Mouse (Mus musculus): ENCODE data around the gene Rad9a. TPM values are rescaled to one million over a fixed set of nuclear protein-coding genes. Genes with fewer than 3 reads are reported as not detected.

Gene Rad9a
- polyA plus RNA-seq, 1 experiment from 2014 or later: 25.0 TPM

DNA sequence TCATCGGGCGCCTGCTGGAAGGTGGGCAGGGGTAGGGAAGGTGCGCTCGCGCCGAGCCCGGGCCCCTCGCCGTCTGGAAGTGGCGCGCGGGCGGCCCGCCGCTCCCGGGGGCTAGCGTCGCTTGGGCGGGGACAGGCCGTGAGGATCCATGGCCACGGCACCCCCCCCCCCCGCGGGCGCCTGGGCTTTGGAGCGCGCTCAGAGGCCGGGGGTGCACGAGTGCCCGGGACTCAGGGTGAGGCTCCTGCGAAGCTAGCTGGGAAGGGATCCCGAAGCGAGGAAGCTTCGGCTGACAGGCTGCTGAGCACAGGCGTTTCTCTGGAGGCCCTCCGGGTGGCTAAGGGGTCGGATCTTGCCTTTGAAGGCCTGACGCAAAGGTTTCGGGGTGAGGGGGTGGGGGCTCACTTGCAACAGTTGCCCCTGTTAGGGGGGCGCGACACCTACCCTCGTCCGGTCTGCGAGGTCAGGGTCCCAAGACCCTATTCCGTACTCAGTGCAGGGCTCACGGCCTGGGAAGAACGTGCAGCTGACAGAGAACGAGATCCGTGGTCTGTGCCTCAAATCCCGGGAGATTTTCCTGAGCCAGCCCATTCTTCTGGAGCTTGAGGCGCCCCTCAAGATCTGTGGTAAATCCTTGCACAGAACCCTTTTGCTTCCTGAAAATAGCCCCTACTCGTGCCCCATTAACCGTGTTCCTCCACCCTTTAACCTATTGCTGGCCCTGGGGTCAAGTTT is 9.0 kb downstream of the Rad9a start:
- H3K4me3 ChIP-seq (ENCODE audit: low read length): peak overlapping the region; percentile 97
- H3K36me3 ChIP-seq (ENCODE audit: control insufficient read depth, insufficient read depth, low read length): peaks cover 32% of the 10 kb centered on the region
- H3K9me3 ChIP-seq (ENCODE audit: control insufficient read depth, low read length): no peaks in the 10 kb centered on the region
- no peaks in the 10 kb centered on the region for H3K27me3 ChIP-seq (replicated peaks; ENCODE audit: control insufficient read depth, insufficient read depth, low read length)
- H3K4me1 ChIP-seq (ENCODE audit: control insufficient read depth, insufficient read depth, low read depth, low read length): peaks cover 34% of the 10 kb centered on the region
- ATAC-seq: peak; percentile 73; the same call in 1 of the 2 replicates
- peak overlapping the region; percentile 98 for H3K4me2 ChIP-seq (ENCODE audit: low read length)
- H3K9ac ChIP-seq (ENCODE audit: low read depth, low read length): peak overlapping the region; percentile 99
- 1% methylated on average over 39 of the region's 52 CpGs for WGBS
- peak overlapping the region; percentile 96 for H3K27ac ChIP-seq (ENCODE audit: low read depth, low read length)

DNA sequence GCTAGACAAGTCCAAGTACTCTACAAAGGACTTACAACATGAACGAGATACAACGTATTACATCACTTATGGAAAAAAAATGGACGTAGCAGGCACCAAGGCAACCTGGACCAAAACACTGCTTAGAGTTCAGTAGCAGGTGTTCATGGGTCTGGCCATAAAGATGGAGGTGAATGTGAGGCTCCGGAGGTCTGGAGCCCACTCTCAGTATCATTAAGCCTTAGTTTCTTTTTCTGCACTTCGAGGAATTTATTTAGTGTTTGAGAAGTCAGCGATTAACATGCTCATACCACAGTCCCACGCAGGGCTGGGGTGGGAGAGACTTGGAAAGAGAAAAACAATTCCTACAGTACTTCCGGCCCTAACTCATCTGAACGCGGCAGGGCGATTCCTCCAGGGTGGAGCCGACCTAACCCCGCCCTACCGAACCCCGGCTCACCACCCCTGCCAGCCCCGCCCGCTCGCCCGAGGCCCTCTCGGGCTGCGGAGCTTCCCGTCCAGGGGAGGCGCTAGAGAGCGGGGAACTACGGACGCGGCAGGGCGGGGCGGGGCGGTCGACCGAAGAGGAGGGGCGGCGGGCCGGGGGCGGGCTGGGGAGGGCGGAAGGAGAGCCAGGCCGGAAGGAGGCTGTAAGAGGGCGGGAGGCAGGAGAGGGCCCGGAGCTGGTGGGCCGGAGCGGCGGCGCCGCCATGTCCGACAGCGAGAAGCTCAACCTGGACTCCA is 9.8 kb downstream of the Rad9a start, which contains the start of gene Ppp1ca:
TSS of gene Ppp1ca (plus strand) at position 538 of the 723 bp plus-strand sequence.
- H3K9me3 ChIP-seq (ENCODE audit: control insufficient read depth, low read length): no peaks in the 10 kb centered on the region
- 6% methylated on average over 42 of the region's 47 CpGs for WGBS
- peak; percentile 93 for ATAC-seq
- H3K27ac ChIP-seq (ENCODE audit: low read depth, low read length): peak within 1 kb of the TSS; percentile 96
- H3K4me3 ChIP-seq (ENCODE audit: low read length): peak within 1 kb of the TSS; percentile 97
- peaks cover 26% of the 10 kb centered on the region for H3K36me3 ChIP-seq (ENCODE audit: control insufficient read depth, insufficient read depth, low read length)
- H3K27me3 ChIP-seq (replicated peaks; ENCODE audit: control insufficient read depth, insufficient read depth, low read length): no peaks in the 10 kb centered on the region
- H3K4me2 ChIP-seq (ENCODE audit: low read length): peak within 1 kb of the TSS; percentile 98
- H3K4me1 ChIP-seq (ENCODE audit: control insufficient read depth, insufficient read depth, low read depth, low read length): peaks cover 33% of the 10 kb centered on the region
- peak within 1 kb of the TSS; percentile 99 for H3K9ac ChIP-seq (ENCODE audit: low read depth, low read length)

DNA sequence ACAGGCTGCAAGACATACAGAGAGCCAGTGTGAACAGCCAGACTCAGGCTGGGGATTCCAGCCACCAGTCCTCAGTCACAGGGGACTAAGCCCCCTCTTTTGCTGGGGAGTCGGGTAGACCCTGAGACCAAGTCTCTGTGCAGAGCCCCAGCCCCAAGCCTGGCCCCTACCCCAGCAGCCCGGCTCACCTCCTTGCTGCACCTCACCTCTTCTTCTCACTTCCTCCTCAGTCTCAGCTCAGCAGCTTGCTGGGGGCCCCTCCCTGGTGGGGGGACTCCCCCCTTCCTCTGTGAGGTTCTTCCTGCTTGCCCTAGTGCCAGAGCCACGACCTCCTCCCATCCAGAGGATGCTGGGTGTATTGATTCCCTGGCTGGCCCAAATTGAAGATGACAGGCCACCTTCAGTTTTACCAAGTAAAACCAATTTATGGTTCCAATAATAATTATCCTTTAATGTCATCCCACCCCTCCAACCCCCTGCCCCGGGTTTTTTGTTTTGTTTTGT is 10.6 kb downstream of the Rad9a start, which contains the start of gene Tbc1d10c:
TSS of gene Tbc1d10c (minus strand) at position 454 of the 504 bp plus-strand sequence.
- Histone ChIP-seq H3K9me3 (ENCODE audit: control insufficient read depth, low read length) (no peaks in the 10 kb centered on the region), H3K4me2 (ENCODE audit: low read length) (peak within 1 kb of the TSS; percentile 98), H3K4me3 (ENCODE audit: low read length) (peak within 1 kb of the TSS; percentile 97), H3K4me1 (ENCODE audit: control insufficient read depth, insufficient read depth, low read depth, low read length) (peaks cover 27% of the 10 kb centered on the region), H3K9ac (ENCODE audit: low read depth, low read length) (peak within 1 kb of the TSS; percentile 99), H3K27ac (ENCODE audit: low read depth, low read length) (peak within 1 kb of the TSS; percentile 96), H3K27me3 (replicated peaks; ENCODE audit: control insufficient read depth, insufficient read depth, low read length) (no peaks in the 10 kb centered on the region), H3K36me3 (ENCODE audit: control insufficient read depth, insufficient read depth, low read length) (peaks cover 19% of the 10 kb centered on the region)
- ATAC-seq: no peak
- WGBS: 68% methylated on average over 4 of the region's 4 CpGs

DNA sequence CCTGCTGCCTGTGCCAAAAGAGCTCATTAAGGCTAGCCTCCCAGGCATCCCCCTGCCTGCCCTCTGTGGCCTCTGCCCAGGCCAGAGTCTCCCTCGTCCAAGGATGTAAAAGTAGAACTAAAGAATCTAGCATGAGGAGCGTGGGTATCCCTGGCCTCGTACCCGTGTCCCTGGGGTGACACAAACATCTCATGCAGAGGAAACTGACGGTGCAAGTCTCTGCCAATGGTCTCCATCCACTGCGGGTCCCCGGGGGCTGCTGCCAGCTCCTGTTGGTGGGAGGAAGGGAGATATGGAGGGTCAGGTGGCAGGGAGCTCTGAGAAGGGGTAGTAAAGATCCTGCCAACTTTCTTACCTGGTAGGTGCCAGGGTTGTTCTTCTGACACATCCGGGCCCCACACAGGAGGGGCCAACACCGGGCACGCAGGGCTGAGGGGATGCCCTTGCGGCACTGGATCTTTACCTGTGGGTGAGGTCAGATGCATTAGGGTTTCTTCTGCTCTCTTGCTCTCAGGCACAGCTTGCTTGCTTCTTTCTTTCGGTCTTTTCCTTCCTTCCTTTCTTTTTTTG is 12.3 kb downstream of the Rad9a start:
- Histone ChIP-seq H3K4me3 (ENCODE audit: low read length) (no peak overlapping the region), H3K9ac (ENCODE audit: low read depth, low read length) (no peak overlapping the region), H3K9me3 (ENCODE audit: control insufficient read depth, low read length) (no peaks in the 10 kb centered on the region), H3K27ac (ENCODE audit: low read depth, low read length) (no peak overlapping the region), H3K4me1 (ENCODE audit: control insufficient read depth, insufficient read depth, low read depth, low read length) (peaks cover 14% of the 10 kb centered on the region), H3K4me2 (ENCODE audit: low read length) (no peak overlapping the region), H3K27me3 (replicated peaks; ENCODE audit: control insufficient read depth, insufficient read depth, low read length) (no peaks in the 10 kb centered on the region), H3K36me3 (ENCODE audit: control insufficient read depth, insufficient read depth, low read length) (peaks cover 1% of the 10 kb centered on the region)
- no peak for ATAC-seq
- WGBS: 87% methylated on average over 11 of the region's 12 CpGs

DNA sequence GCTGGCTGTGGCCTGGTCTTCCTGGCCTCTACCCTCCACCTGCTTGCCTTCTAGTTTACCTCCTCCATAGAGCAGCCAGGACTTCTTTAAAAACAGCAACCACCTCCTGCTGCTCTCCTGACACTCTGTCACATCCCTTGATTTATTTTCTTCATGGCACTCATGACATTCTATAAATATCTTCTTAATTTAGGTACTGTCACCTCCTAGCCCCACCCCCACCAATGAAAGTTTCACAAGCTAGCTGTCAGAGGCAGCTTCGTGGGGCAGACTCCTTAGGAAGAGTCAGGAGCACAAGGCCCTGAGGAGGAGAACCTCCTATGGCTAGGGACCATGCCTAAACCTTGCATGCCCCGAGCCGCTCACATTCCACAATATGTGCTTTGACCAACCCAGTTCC is 14.2 kb downstream of the Rad9a start:
- no peak overlapping the region for H3K4me2 ChIP-seq (ENCODE audit: low read length)
- H3K9ac ChIP-seq (ENCODE audit: low read depth, low read length): no peak overlapping the region
- H3K4me3 ChIP-seq (ENCODE audit: low read length): no peak overlapping the region
- 72% methylated on average over 3 of the region's 3 CpGs for WGBS
- H3K4me1 ChIP-seq (ENCODE audit: control insufficient read depth, insufficient read depth, low read depth, low read length): no peaks in the 10 kb centered on the region; the same call in 1 of the 2 replicates
- no peaks in the 10 kb centered on the region for H3K36me3 ChIP-seq (ENCODE audit: control insufficient read depth, insufficient read depth, low read length)
- no peaks in the 10 kb centered on the region for H3K27me3 ChIP-seq (replicated peaks; ENCODE audit: control insufficient read depth, insufficient read depth, low read length)
- H3K27ac ChIP-seq (ENCODE audit: low read depth, low read length): no peak overlapping the region
- no peaks in the 10 kb centered on the region for H3K9me3 ChIP-seq (ENCODE audit: control insufficient read depth, low read length)
- ATAC-seq: no peak

DNA sequence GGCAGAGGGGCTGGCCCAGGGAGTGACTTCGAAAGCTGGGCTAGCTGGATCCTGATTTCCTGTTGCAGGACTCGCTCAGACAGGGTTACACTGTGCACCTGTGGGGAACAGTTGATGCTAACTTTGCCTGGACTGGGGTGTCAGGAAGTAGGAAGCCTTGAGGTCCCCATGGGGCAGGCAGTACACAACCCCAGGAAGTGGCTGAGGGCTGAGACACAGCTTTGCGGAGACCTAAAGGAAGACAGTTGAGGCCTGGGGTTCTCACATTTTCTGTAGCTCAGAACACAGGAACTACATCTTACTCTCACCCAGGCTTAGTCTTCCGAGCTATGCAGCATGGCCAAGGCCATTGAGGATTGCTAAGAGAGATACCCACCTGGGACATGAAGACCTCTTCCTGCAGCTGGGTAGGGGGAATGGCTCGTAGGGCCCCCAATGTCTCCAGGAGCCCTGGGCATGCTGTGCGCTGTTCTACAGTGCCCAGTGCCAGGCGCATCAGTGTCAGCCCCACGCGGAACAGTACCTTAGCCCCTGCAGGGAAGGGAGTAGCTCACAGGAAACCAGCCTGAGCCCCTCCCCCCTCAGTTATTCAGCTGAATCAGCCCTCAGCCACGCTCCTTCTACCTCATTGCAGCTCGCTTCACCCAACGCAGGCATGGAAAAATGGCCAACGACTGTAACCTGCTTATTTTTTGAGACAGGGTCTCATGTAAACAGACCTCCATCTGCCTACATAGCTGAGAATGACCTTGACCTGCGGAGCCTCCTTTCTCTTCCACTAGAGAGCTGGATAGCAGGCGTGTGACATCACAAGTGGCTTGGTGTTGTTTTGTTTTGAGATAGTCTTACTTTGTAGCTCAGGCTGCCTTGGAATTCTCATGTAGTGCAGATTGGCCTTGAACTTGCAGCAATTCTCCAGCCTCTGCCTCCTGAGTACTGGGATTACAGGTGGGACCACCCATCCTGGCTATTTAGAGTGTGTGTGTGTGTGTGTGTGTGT is 16.2 kb downstream of the Rad9a start:
- peaks cover 5% of the 10 kb centered on the region for H3K4me1 ChIP-seq (ENCODE audit: control insufficient read depth, insufficient read depth, low read depth, low read length)
- H3K27ac ChIP-seq (ENCODE audit: low read depth, low read length): no peak overlapping the region
- no peaks in the 10 kb centered on the region for H3K36me3 ChIP-seq (ENCODE audit: control insufficient read depth, insufficient read depth, low read length)
- no peaks in the 10 kb centered on the region for H3K27me3 ChIP-seq (replicated peaks; ENCODE audit: control insufficient read depth, insufficient read depth, low read length)
- H3K9me3 ChIP-seq (ENCODE audit: control insufficient read depth, low read length): no peaks in the 10 kb centered on the region
- H3K9ac ChIP-seq (ENCODE audit: low read depth, low read length): no peak overlapping the region
- no peak overlapping the region for H3K4me2 ChIP-seq (ENCODE audit: low read length)
- 67% methylated on average over 15 of the region's 15 CpGs for WGBS
- H3K4me3 ChIP-seq (ENCODE audit: low read length): no peak overlapping the region
- ATAC-seq: no peak

DNA sequence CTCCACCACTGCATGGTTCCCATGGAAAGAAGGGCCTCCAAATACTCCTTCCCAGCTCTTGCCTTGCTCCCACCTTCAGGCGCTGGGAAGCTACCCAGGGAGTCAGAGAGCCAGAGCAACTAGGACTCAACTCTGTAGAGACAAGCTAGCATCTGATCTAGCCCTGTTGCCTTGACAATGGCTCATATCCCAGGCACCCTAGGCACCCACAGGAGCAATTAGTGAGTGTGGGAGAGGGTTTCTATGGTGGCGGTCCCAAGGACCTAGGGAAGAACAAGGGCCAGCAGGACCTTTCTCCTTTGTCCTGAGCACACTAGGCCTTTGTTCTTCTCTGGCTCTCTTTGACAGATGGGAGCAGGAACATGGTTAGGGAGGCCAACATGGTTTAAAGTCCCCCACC is 17.8 kb downstream of the Rad9a start:
- no peak for ATAC-seq
- Histone ChIP-seq H3K4me1 (ENCODE audit: control insufficient read depth, insufficient read depth, low read depth, low read length) (peaks cover 5% of the 10 kb centered on the region), H3K4me3 (ENCODE audit: low read length) (no peak overlapping the region), H3K4me2 (ENCODE audit: low read length) (no peak overlapping the region), H3K9me3 (ENCODE audit: control insufficient read depth, low read length) (no peaks in the 10 kb centered on the region), H3K27ac (ENCODE audit: low read depth, low read length) (no peak overlapping the region), H3K9ac (ENCODE audit: low read depth, low read length) (no peak overlapping the region), H3K27me3 (replicated peaks; ENCODE audit: control insufficient read depth, insufficient read depth, low read length) (no peaks in the 10 kb centered on the region), H3K36me3 (ENCODE audit: control insufficient read depth, insufficient read depth, low read length) (no peaks in the 10 kb centered on the region)
- WGBS: 68% methylated on average over 2 of the region's 2 CpGs

DNA sequence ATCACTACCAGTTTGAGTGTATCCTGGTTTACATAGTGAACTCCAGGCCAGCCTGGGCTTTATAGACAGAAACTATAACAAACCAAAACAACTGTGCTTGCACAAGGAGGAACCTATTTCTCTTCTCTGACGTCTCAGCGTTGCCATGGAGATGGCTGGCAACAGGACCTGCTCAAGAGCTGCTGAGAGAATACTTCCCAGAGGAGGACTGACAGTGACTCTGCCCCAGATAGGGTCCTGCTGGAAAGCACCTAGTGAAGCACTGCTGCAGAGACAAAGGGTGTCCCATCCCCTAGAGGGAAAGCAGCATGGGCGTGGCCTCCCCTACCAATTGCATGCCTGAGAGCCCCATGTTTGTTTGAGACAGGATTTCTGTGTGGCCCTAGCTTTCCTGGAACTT is 19.6 kb downstream of the Rad9a start:
- 33% methylated on average over 3 of the region's 3 CpGs for WGBS
- Histone ChIP-seq H3K4me1 (ENCODE audit: control insufficient read depth, insufficient read depth, low read depth, low read length) (peaks cover 5% of the 10 kb centered on the region), H3K36me3 (ENCODE audit: control insufficient read depth, insufficient read depth, low read length) (no peaks in the 10 kb centered on the region), H3K4me2 (ENCODE audit: low read length) (no peak overlapping the region), H3K27me3 (replicated peaks; ENCODE audit: control insufficient read depth, insufficient read depth, low read length) (no peaks in the 10 kb centered on the region), H3K9me3 (ENCODE audit: control insufficient read depth, low read length) (no peaks in the 10 kb centered on the region), H3K9ac (ENCODE audit: low read depth, low read length) (no peak overlapping the region), H3K4me3 (ENCODE audit: low read length) (no peak overlapping the region), H3K27ac (ENCODE audit: low read depth, low read length) (no peak overlapping the region)
- peak; percentile 72 for ATAC-seq

All from hindbrain, embryonic 16.5 days (tissue).